Mouse (Mus musculus) neutrophil, adult 5-6 weeks (primary cell): ENCODE measurements around the gene Uimc1. TPM values are rescaled to one million over a fixed set of nuclear protein-coding genes. Genes with fewer than 3 reads are reported as not detected.

Experiments used
- ATAC-seq: fragments of 151-379, 151-347 bp; 2 replicates; pipeline ENCODE4 v1.8.0; 2017; ENCODE audit warnings: mild to moderate bottlenecking, moderate TSS enrichment; ENCODE audit not compliant: insufficient number of reproducible peaks, poor library complexity, low FRiP score, severe bottlenecking; ENCODE audit errors: extremely low read depth
- total RNA-seq: library from RNA; stranded (forward); fragments of 200-1000 nt; gene quantifications from 2 replicates; pipeline ENCODE4 v1.2.3, GENCODE M21; 2017

Uimc1 gene
- total RNA-seq, 1 experiment from 2014 or later: 112 TPM

- ATAC-seq: no peak
These were observed 94.2 kb downstream of the Uimc1 start for GRCm38 (mm10) chr13:55005691-55006414.

DNA sequence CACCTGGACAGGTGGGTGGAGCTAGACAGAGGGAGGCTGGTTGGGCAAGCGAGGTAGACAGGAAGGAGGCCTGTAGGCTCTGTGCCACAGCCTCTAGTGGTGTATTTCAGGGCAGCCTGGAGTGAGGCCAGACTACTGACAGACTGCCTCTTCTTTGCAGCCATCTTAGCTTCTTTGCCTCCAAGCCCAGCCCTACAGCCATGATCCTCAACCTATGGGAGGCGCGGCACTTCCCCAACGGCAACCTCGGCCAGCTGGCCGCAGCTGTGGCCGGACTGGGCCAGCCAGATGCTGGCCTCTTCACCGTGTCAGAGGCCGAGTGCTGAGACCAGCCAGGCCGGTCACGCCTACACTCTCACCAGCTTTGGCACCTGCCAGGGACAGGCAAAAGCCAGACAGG lies 95.5 kb downstream of the Uimc1 start:
- no peak; the same call in 1 of the 2 replicates for ATAC-seq

DNA sequence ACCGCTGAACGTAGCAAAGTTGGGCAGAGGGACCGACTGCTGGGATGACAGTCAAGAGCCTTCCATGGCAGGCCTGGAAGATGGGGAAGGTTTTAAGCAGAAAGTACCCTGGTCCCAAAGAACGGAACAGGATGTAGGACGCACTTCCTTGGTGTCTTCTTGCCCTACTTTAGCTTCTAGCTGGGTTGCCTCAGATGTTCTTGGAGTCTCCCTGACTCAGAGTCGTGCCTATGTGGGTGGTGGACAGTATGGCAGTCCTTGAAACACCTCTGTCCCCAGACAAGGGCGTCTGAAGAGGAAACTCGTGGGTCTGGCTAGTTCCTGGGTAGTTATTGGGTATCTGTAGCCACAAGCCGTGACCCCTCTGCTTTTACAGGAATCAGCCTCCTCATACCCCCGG lies 98.0 kb downstream of the Uimc1 start:
- no peak for ATAC-seq

DNA sequence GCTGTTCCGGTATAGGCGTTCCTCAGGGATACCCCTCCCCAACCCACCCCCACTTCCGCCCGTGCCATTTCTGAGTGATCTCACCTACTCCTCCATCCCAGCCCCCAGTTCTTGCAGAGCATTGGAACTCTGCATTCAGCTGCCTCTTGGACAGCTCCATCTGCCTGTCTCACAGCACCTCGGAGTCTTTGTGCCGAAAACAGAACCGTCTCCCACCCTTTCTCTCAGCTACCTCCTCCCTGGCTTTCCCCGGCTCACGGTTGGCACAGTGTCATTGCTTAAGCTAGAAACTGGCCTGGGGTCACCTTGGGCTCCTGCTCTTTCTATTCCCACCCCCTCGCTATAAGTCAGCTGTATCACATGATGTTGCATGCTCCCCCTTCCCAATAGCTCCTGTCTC lies 99.7 kb downstream of the Uimc1 start:
- ATAC-seq: no peak

DNA sequence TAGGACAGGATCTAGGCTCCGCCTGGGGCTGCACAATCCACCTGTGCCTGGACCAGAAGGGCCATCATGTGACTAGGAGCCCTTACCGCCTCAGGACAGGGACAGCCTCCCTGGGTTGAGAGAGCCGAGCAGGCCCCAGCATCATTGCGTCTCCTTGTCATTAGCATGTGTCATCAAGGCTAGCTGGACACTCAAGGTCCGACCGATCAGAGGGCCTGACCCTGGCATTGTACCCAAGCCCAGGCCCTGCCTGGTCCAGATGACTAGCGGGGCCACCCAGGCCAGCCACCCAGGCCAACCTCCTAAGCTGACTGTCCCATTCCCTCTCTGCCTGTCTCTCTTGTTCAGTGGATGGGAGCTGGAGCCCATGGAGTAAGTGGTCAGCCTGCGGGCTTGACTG lies 102.5 kb downstream of the Uimc1 start:
- ATAC-seq: no peak

DNA sequence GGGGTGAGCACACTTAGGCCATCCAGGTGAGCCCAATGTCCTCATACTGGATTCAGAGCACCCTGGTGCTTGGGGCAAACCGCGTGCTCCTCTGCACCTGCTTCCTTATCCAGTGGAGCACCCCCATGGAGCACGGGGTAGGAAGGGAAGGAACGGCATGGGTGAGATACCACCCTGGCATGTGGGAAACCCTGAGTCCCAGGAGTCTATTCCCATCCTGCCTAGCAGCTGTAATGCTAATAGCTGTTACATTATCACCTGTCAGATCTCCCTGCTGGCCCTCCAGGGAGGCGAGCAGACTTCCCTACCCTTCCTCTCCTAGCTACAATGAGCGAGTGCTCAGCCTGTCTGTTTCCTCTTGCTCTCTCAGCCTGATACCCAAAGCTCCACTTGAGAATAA lies 104.9 kb downstream of the Uimc1 start:
- no peak for ATAC-seq

DNA sequence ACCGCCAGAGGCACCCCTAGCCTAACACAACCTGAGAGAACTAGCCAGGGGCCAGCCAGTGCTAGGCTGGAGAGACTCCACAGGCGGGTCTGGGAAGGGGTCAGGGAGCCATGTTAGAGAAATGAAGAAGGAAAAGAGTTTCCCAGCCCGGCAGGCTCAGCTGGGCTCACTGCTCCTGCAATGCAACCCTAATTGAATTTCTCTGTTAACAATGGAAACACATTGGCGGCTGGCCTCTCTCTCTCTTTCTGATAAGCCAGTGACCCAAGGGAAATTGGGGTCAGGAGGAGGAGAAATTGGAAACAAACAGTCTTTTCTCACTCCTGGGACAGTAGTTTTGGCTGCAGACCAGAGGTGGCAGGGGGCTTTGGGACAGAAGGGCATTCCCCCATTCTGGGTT lies 105.5 kb downstream of the Uimc1 start:
- ATAC-seq: no peak

DNA sequence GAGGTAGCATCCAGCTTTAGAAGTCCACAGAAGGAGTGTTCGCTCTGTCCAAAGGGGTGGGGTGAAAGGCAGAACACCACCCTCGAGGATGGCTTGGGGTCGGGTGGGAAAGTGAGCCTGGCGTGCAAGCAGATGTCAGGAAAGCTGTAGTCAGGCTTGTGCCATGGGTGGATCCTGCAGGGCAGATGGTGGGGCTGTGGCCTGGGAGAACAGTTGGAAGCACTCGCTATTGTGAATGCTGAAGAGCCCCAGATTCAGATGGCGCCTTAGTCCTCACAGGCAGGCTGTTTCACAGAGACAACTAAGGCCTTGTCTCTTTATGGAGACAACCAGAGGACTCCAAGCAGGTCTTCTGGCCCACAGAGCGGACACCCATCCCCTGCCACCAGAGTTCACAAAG lies 107.9 kb downstream of the Uimc1 start:
- no peak for ATAC-seq

GRCm38 (mm10) chr13:54988181-54988760 lies 111.8 kb downstream of the Uimc1 start:
- no peak for ATAC-seq

DNA sequence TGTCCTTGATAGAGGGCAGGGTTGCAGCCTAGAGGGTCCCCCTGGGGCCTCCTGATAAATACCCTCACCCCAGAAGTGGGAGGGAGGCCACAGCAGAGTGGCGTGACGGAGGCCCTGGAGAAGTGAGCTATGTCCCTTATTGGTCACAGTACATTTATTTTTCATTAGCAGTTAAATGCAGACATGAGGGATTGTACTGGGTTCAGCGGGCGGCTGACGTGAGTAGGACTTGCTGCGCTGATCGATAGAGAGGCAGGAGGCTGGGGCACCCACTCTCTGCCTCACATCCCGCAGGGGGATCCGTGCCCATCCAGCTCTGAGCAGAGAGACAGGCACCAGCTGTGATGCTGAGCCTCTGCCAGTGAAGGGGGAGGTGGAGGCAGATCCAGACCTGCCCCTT lies 112.7 kb downstream of the Uimc1 start:
- ATAC-seq: no peak

- no peak for ATAC-seq
These were observed 116.5 kb downstream of the Uimc1 start for GRCm38 (mm10) chr13:54983614-54984013.

GRCm38 (mm10) chr13:54983001-54983400 lies 117.1 kb downstream of the Uimc1 start:
- no peak for ATAC-seq

DNA sequence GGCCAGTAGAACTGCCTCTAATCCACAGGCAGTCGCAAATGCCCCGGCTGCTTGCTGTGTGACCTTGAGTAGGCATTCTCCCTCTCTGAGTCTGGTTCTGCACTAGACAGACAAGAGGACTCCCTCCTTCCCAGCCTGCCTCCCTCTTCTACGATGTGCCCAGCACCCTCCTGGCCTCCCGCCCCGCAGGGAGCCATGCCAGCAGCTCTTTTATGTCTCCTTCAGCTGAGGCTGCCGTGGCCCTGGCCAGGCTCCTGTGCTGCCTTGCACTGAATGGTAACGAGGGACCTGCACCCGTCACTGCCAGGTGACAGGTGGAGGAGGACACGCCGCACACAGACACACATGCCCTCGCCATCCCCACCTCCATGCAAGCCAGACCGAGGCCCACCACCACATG lies 119.1 kb downstream of the Uimc1 start:
- no peak for ATAC-seq

DNA sequence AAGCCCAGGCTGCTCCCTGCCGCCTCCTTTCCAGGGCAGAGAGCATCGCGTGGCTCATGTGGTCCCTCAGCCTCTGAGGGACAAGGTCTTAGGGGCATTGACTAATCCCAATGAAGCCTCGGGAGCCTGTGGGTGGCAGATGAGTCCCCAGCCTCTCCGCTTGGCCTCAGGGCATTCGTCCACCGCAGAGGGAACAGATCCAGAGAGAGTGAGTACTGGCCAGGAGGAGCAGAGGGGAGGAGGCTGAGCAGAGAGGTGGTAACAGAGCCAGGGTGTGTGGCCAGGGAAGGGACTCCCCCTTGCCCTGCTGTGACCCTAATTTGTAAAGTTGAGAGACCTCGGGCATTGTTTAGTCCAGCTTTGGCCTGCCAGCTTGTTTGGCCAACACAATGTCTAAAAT lies 121.3 kb downstream of the Uimc1 start:
- no peak for ATAC-seq

Other genes with a start within 250 kb of the Uimc1 start
- 0.12 TPM in 1 of 2 replicates, not detected in the other for gene Unc5a, start 150.9 kb downstream of the Uimc1 start, total RNA-seq
- gene Hk3, start 78.9 kb downstream of the Uimc1 start, total RNA-seq: 112 and 129 TPM in 2 replicates
- gene Zfp346, start 5.0 kb upstream of the Uimc1 start, total RNA-seq: 19.3 and 22.6 TPM in 2 replicates
- gene Gm17617, start 33.2 kb upstream of the Uimc1 start, total RNA-seq: not detected in 2 replicates
- not detected in 2 replicates for gene Fgfr4, start 52.3 kb upstream of the Uimc1 start, total RNA-seq
- 211 and 232 TPM in 2 replicates for gene Nsd1, start 109.5 kb upstream of the Uimc1 start, total RNA-seq
- 95.5 and 96.0 TPM in 2 replicates for gene Prelid1, start 220.2 kb upstream of the Uimc1 start, total RNA-seq
- gene Rab24, start 221.6 kb upstream of the Uimc1 start, total RNA-seq: 60.8 and 61.9 TPM in 2 replicates
- gene Mxd3, start 229.5 kb upstream of the Uimc1 start, total RNA-seq: 0.61 and 1.7 TPM in 2 replicates